Mouse (Mus musculus): ENCODE measurements around the gene E2f6.

The E2f6 gene

GRCm38 (mm10) chr12:16810525-16811431, at the start of gene E2f6:
E2f6 (plus strand) TSS chr12:16810963.
- DNase-seq (ENCODE audit: low read depth, low spot score) = peak; percentile 84

GRCm38 (mm10) chr12:16761461-16761860, 49.3 kb upstream of the E2f6 start:
- no peak for DNase-seq (ENCODE audit: low read depth, low spot score)

- DNase-seq (ENCODE audit: low read depth, low spot score) = no peak
Measured at GRCm38 (mm10) chr12:16763649-16764422, 46.9 kb upstream of the E2f6 start.

DNA sequence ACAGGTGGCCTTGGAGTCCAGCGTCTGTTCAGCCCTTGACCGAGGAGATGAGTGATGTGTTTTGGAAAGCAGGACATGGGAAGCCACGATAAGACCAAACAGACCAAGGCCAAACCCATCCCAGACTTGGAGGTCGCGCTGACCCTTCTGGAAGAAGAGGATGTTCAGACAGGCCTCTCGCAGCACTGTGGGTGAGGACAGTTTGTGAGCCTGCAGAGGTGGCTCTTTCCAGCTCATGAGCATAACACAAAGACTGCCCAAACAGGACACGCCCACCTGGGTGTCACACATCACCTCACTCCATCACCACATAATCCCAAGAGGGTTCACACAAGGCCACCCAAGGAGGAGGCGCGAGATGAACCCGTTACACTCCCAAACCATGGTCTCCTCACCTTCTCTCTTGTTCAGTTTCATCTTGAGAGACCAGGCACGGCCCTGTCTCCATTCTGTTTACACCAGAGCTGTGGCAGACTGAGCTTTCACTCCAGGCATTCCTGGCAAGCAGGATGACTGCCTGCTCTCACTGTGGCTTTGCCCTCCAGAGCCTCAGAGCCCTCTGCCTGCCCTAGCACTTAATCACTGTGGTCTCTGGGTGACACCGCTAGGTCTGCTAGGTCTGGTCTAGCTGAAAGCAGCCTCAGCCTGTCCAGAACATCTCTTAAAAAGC, 45.9 kb upstream of the E2f6 start:
- no peak for DNase-seq (ENCODE audit: low read depth, low spot score)

GRCm38 (mm10) chr12:16768251-16768650, 42.5 kb upstream of the E2f6 start:
- no peak for DNase-seq (ENCODE audit: low read depth, low spot score)

- no peak for DNase-seq (ENCODE audit: low read depth, low spot score)
Measured at GRCm38 (mm10) chr12:16768711-16769110, 42.1 kb upstream of the E2f6 start.

GRCm38 (mm10) chr12:16769601-16770165, 41.1 kb upstream of the E2f6 start:
- DNase-seq (ENCODE audit: low read depth, low spot score) = no peak

GRCm38 (mm10) chr12:16774605-16775004, 36.2 kb upstream of the E2f6 start:
- no peak for DNase-seq (ENCODE audit: low read depth, low spot score)

- DNase-seq (ENCODE audit: low read depth, low spot score) = no peak
Measured at GRCm38 (mm10) chr12:16775351-16775750, 35.4 kb upstream of the E2f6 start.

- no peak for DNase-seq (ENCODE audit: low read depth, low spot score)
Measured at GRCm38 (mm10) chr12:16778523-16778922, 32.2 kb upstream of the E2f6 start.

GRCm38 (mm10) chr12:16779165-16779564, 31.6 kb upstream of the E2f6 start:
- no peak for DNase-seq (ENCODE audit: low read depth, low spot score)

DNA sequence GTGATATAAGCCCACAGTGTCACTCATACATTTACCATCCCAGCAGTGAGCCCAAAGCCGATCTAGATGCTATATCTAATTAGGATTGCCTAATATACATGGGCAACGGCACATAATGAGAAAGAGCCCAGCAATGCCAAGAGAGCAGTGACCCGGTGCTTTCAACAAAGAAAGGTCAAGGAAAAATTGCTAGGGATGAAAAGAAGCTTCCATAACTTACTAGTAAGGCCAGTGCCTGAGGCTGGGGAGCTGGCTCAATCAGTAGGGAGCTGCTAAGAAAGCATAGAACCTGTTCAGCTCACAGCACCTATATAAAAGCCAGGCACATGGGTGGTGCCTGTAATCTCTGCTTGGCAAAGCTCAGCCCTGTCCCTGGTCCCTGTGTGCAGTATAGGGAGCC, 30.4 kb upstream of the E2f6 start:
- DNase-seq (ENCODE audit: low read depth, low spot score) = no peak

- no peak for DNase-seq (ENCODE audit: low read depth, low spot score)
Measured at GRCm38 (mm10) chr12:16781034-16781746, 29.6 kb upstream of the E2f6 start.

DNA sequence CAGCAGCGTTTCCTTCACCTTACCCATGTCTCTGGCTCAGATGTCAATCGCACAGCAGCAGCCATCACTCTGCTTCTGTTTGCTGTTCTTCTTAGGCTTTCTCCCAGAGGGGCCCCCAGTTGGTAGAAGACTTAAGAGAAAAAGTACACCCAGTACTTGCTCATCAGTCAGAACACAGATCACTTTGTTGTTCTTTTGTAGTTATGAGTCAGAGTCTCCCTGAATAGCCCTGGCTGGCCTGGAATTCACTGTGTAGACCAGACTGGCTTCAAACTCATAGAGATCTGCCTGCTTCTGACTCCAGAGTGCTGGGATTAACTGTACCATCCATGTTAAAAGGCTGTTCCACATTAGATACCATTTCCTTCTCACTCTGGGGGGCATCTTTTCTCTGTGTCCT, 22.2 kb upstream of the E2f6 start:
- DNase-seq (ENCODE audit: low read depth, low spot score) = no peak

DNA sequence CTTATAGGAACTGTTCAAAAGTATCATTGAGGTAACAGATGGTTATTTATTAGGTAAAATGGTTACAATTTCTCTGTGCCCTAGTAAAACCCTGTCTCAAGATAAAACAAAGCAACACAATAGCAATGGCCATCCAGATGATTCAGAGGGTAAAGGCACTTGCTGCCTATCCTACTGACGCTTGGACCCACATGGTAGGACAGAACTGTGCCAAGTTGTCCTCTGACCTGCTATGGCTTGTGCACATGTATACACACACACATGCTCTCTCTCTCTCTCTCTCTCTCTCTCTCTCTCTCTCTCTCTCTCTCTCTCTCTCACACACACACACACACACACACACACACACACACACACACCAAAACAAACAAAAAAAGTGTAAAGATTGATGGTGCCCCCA, 21.6 kb upstream of the E2f6 start:
- no peak for DNase-seq (ENCODE audit: low read depth, low spot score)

DNA sequence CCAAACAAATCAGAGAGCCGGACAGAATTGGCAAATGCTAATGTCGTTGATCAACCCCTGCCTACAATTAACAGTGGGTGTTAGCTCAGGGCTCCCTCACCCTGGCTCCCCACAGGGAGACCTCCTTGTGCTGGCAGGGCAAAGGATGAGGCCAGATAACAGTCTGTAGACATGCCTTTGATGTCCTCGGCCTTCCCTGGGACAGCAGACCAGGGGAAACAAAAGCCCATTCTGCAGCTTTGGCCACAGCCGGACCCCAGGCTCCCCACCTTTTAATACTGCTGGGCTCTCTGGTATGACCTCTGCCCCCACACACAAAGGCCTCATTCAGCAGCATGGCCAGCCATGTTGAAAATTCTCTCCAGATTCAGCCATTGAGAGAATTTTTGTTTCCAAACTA, 21.0 kb upstream of the E2f6 start:
- no peak for DNase-seq (ENCODE audit: low read depth, low spot score)

DNA sequence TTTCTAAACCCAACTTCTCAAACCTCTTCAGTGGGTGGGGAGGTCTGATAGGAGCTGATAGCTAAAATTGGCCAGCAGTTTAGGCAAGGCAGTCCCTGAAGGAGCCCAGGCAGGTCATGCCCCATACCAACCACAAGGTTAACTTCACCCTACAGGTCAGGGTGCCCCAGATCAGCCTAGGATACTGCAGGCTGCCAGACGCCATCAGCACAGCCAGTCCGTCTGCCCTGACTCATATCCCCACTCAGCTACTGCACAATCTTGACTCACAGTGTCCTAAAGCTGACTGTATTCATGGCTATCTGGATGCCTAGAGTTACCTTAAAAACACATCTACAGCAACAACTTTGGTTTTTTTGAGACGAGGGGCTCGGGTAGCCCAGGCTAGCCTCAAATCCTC, 20.3 kb upstream of the E2f6 start:
- DNase-seq (ENCODE audit: low read depth, low spot score) = no peak

GRCm38 (mm10) chr12:16793371-16793770, 17.4 kb upstream of the E2f6 start:
- DNase-seq (ENCODE audit: low read depth, low spot score) = peak; percentile 62

- DNase-seq (ENCODE audit: low read depth, low spot score) = no peak
Measured at GRCm38 (mm10) chr12:16795781-16796180, 15.0 kb upstream of the E2f6 start.

DNA sequence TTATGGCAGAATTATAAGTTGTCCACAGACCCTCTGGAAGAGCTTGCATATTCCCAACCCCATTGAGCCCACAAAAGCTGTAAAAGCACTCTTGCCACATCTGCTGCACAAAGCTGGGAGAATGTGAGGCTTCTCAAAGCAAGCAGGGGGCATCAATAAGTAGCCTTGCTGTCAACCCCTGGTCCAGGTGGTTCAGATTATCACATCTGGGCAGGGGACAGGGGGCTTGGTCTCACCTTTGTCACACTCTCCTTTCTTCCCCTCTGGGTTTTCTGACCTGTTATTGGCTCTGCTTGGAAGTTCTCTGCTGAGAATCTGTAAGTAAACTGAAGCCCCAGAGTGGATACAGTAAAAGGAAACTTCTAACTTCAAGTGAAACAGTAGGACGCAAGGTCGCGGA, 11.9 kb upstream of the E2f6 start:
- DNase-seq (ENCODE audit: low read depth, low spot score) = no peak

DNA sequence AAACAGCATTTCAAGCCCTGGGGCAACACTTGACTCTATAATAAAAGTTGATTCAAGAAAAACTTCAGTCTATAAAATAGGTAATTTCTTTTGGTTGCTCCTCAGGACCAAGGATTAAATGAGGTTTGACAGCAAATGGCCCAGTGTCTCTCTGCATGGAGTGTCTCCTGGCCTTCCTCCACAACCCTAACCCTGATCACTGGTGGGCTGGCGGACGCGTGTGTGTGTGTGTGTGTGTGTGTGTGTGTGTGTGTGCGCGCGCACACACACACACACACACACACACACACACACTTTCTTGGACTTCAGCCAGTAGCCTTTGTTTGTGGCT, 10.9 kb upstream of the E2f6 start:
- DNase-seq (ENCODE audit: low read depth, low spot score) = no peak
